Mouse (Mus musculus) lung, embryonic 14.5 days (tissue): Measurements from ENCODE around the gene Tmem266. TPM values are rescaled to one million over a fixed set of nuclear protein-coding genes. Genes with fewer than 3 reads are reported as not detected.
A peak's percentile ranks its signal among the peaks of the same experiment; 100 is the strongest.

Experiments used
- ATAC-seq: fragments of 200-750 bp; cut with Nextera tagmentation; 2 replicates; pipeline ENCODE4 v1.8.0; 2017; ENCODE audit warnings: mild to moderate bottlenecking, moderate TSS enrichment, moderate library complexity; ENCODE audit not compliant: insufficient read depth
- DNase-seq: peaks from one replicate; pipeline ENCODE4 v3.0.0-alpha.2; 2015
- H3K27ac ChIP-seq: fragments of 300-500 bp; sonication (generic); 2 replicates; pipeline ENCODE4 v1.5.1; 2014; ENCODE audit warnings: low read depth, mild to moderate bottlenecking, moderate library complexity
- H3K27me3 ChIP-seq: fragments of 300-500 bp; sonication (generic); 2 replicates; pipeline ENCODE4 v1.6.1; 2014; ENCODE audit warnings: low read length, control low read depth; ENCODE audit not compliant: insufficient read depth
- H3K36me3 ChIP-seq: fragments of 300-500 bp; sonication (generic); 2 replicates; pipeline ENCODE4 v1.6.1; 2014; ENCODE audit warnings: control low read depth; ENCODE audit not compliant: insufficient read depth
- H3K4me1 ChIP-seq: fragments of 300-500 bp; sonication (generic); 2 replicates; pipeline ENCODE4 v1.6.1; 2014; ENCODE audit warnings: antibody characterized with exemption, control low read depth; ENCODE audit not compliant: insufficient read depth
- H3K4me2 ChIP-seq: fragments of 300-500 bp; sonication (generic); 2 replicates; pipeline ENCODE4 v1.6.1; 2014; ENCODE audit warnings: mild to moderate bottlenecking
- H3K4me3 ChIP-seq: fragments of 300-500 bp; sonication (generic); 2 replicates; pipeline ENCODE4 v1.5.1; 2014; ENCODE audit warnings: low read depth, low read length
- H3K9ac ChIP-seq: fragments of 300-500 bp; sonication (generic); 2 replicates; pipeline ENCODE4 v1.6.1; 2014
- H3K9me3 ChIP-seq: fragments of 300-500 bp; sonication (generic); 2 replicates; pipeline ENCODE4 v1.6.1; 2016; ENCODE audit warnings: low read depth, low read length, control low read depth
- CTCF ChIP-seq: IDR thresholded peaks from 2 replicates; pipeline ENCODE4 v1.5.1; 2016; ENCODE audit warnings: antibody characterized with exemption, low read depth
- WGBS: fragments of 180-500 bp; shearing (Covaris S2); extraction: QIAGEN DNeasy Blood & Tissue Kit; methylation state at CpG from one replicate; pipeline ENCODE4 v1.1.7; 2014; 5-methylcytosine and 5-hydroxymethylcytosine counted together
- polyA plus RNA-seq: library from polyadenylated mRNA; unstranded; fragments of >200 nt; fragmentation: Nextera tagmentation; extraction: Ambion mirVana; gene quantifications from 2 replicates; pipeline ENCODE4 v1.2.1, GENCODE M21; 2014

The Tmem266 gene
- polyA plus RNA-seq, 1 experiment from 2014 or later: 0.29 TPM

DNA sequence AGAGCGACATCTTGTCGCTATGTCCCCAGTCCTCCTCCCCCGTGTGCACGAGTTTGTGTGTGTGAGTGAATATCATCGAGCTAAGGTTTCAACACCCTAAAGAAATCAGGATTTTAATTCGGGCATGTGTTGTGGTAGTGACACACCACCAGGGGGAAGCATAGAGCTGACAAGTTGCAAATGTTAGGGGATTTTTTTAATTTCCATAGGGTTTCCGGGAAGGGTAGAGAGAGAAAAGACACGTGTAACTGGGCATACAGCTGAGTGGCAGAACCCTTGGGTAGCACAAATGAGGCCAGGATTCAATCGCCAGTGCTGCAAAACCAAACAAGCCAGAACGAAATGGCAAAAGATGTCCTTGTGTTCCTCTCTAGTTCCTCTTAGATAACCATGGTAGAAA is 2.2 kb upstream of the Tmem266 start:
- WGBS: 51% methylated on average over 10 of the region's 10 CpGs

DNA sequence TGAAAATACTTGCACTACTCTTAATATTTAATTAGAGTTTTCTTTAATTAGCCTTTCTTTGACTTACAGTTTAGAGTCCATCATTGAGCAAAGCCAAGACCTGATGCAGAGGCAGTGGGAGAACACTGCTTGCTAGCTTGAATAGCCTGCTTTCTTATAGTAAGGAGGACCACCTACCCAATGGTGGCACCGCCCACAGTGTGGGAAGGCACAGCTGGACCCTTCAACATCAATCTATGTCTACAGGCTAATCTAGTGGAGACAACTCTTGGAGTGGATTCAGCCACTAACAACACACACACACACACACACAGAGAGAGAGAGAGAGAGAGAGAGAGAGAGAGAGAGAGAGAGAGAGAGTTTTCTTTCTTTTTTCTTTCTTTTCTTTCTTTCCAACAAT is 1.7 kb upstream of the Tmem266 start:
- H3K9me3 ChIP-seq: no peaks in the 10 kb centered on the region
- no peak overlapping the region for H3K27ac ChIP-seq
- no peaks in the 10 kb centered on the region for H3K36me3 ChIP-seq
- peaks cover 33% of the 10 kb centered on the region for H3K27me3 ChIP-seq
- WGBS: 29% methylated on average over 1 of the region's 1 CpGs
- no peak overlapping the region for H3K4me2 ChIP-seq
- no peak for TF ChIP-seq CTCF
- DNase-seq: no peak
- no peaks in the 10 kb centered on the region for H3K4me1 ChIP-seq
- ATAC-seq: no peak
- H3K9ac ChIP-seq: no peak overlapping the region
- no peak overlapping the region for H3K4me3 ChIP-seq

More for the DNA sequence above, 2.2 kb upstream of the Tmem266 start:
- Histone ChIP-seq H3K27ac (no peak overlapping the region), H3K4me1 (no peaks in the 10 kb centered on the region), H3K4me2 (no peak overlapping the region), H3K9me3 (no peaks in the 10 kb centered on the region), H3K27me3 (peaks cover 33% of the 10 kb centered on the region), H3K4me3 (no peak overlapping the region), H3K36me3 (no peaks in the 10 kb centered on the region), H3K9ac (no peak overlapping the region)
- DNase-seq: no peak
- 0 out of 2 replicates have a peak, but pooled peaks have one; percentile 11 for TF ChIP-seq CTCF
- ATAC-seq: no peak

DNA sequence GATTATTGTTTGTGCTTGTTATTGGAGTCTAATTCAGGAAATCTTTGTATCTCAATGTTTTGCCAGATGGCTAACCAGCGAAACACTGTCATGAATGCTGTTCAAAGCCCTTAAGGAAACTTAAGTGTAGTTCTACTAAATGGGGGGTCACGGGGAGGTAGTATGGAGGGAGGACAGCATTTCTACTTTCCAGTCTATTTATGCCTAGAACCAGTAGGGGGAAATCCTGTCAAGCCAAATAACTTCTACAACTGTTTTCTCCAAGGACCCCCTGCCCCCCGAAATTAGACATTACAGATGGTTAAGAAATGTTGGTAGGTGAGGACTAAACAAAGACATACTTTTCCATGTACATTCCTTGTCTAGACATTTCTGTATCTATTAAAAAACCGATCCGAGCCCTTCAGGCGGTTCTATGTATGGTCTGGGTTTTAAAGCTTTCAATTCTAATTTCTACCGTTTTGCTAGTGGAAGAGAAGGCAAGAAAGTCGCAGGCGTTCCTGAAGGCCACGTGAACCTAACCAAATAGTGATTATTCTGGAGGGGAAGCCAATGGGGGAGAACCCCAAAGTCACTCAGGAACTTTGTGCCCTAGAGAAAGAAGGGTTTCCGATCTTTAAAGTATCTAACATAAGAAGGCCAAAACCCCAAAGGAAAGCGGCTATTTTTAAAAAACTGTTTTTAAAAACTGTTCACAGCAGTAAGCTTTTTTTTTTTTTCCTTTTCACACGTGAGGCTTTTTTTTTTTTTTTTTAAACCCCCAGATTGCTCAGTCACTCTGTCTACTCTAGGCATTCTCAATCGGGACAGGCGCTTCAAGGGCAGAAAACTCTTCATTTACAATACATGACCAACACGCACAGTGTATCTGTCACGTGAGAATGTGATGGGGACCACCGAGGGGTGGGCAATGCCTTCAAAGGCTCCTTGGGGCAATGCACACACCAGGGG is 874 bp upstream of the Tmem266 start:
- WGBS: 17% methylated on average over 18 of the region's 18 CpGs
- TF ChIP-seq CTCF: no peak
- peak overlapping the region; percentile 60 for H3K9ac ChIP-seq
- H3K4me2 ChIP-seq: peak overlapping the region; percentile 84
- ATAC-seq (no peak), DNase-seq (peak; percentile 18)
- H3K9me3 ChIP-seq: no peaks in the 10 kb centered on the region
- peak overlapping the region; percentile 64 for H3K4me3 ChIP-seq
- no peaks in the 10 kb centered on the region for H3K4me1 ChIP-seq
- no peak overlapping the region for H3K27ac ChIP-seq
- H3K36me3 ChIP-seq: no peaks in the 10 kb centered on the region
- peaks cover 33% of the 10 kb centered on the region for H3K27me3 ChIP-seq

DNA sequence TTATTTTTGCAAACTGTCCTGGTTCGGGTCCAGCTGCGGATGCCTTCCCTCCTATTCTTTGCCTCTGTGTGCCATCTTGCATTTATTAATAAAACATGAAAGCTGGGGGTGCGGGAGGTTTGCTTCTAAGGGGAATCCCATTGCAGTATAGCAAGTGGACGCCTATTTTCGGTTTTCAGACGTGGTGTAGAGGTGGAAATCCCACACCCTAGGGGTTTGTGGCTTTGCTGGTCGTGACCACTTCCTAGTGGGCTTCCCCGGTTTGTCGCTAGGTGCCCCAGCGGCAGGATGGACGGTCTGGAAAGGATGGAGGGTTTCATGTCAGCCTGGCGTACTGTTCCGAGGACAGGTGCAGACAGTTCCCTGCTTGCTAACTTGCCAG is 512 bp downstream of the Tmem266 start:
- peak overlapping the region; percentile 64 for H3K4me3 ChIP-seq
- peak; percentile 10 for ATAC-seq
- no peaks in the 10 kb centered on the region for H3K36me3 ChIP-seq
- H3K9ac ChIP-seq: peak overlapping the region; percentile 60
- TF ChIP-seq CTCF: no peak
- H3K9me3 ChIP-seq: no peaks in the 10 kb centered on the region
- H3K27me3 ChIP-seq: peaks cover 33% of the 10 kb centered on the region
- H3K4me1 ChIP-seq: no peaks in the 10 kb centered on the region
- H3K27ac ChIP-seq: no peak overlapping the region
- peak; percentile 14 for DNase-seq
- H3K4me2 ChIP-seq: peak overlapping the region; percentile 84
- under 1% methylated on average over 13 of the region's 13 CpGs for WGBS

DNA sequence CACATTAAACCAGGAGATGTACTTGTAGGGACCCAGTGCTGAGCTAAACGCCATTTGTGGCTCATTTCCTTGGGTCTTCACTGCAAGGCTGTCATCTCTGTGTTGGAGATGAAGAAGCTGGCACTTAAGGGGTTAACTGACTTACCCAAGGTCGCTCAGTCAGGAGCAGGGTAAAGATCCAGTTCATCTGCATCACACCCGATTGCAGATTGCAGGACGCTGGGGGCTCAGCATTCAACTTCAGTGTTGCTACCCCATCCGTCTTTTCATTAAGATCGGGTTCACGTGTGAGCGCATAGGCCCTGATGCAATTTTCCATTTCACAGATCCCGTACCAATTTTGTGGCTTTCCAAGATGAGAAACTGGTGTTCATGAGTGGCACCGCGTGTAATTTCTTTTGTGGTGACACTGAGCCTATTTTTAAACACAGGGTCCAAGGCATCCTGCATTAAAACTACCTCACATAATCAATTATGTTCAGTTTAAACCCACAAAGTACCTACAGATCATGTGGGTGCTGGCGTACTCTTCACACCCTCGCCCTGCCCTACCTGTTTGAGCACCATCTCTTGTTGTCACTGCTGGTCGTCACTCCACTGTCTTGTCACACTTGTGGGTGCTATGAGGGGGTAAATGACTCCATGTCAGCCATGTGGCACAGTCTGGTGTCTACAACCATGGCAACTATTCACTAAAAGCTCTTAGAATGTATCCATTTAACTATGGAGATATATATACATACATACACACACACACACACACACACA is 1.6 kb downstream of the Tmem266 start:
- no peak overlapping the region for H3K27ac ChIP-seq
- 31% methylated on average over 14 of the region's 14 CpGs for WGBS
- H3K4me2 ChIP-seq: no peak overlapping the region
- H3K9ac ChIP-seq: no peak overlapping the region
- no peaks in the 10 kb centered on the region for H3K4me1 ChIP-seq
- no peaks in the 10 kb centered on the region for H3K36me3 ChIP-seq
- ATAC-seq (no peak), DNase-seq (no peak)
- TF ChIP-seq CTCF: no peak
- peaks cover 33% of the 10 kb centered on the region for H3K27me3 ChIP-seq
- H3K4me3 ChIP-seq: no peak overlapping the region
- H3K9me3 ChIP-seq: no peaks in the 10 kb centered on the region

DNA sequence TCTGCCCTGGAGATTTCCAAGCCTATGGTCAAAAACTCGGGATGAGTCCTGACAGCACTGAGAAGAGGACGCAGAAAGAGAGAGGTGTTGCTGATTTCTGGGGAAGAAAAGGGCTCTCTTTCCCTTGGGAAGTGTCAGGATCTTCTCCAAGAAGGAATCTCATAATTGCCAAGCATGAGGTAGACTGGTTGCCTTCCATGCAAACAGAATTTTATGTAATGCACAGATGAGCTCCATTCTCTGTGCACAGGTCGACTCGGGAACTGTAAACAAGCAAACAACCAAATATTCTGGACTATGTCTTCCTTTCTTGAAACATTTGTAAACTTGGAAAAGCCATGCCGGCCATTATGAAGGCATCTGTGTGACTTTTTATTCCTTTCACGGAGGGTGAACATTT is 2.7 kb downstream of the Tmem266 start:
- H3K27ac ChIP-seq: no peak overlapping the region
- no peaks in the 10 kb centered on the region for H3K9me3 ChIP-seq
- H3K36me3 ChIP-seq: no peaks in the 10 kb centered on the region
- ATAC-seq (no peak), DNase-seq (no peak)
- 67% methylated on average over 6 of the region's 6 CpGs for WGBS
- no peak for TF ChIP-seq CTCF
- H3K9ac ChIP-seq: no peak overlapping the region
- H3K27me3 ChIP-seq: peaks cover 32% of the 10 kb centered on the region
- H3K4me2 ChIP-seq: no peak overlapping the region
- no peak overlapping the region for H3K4me3 ChIP-seq
- H3K4me1 ChIP-seq: no peaks in the 10 kb centered on the region

DNA sequence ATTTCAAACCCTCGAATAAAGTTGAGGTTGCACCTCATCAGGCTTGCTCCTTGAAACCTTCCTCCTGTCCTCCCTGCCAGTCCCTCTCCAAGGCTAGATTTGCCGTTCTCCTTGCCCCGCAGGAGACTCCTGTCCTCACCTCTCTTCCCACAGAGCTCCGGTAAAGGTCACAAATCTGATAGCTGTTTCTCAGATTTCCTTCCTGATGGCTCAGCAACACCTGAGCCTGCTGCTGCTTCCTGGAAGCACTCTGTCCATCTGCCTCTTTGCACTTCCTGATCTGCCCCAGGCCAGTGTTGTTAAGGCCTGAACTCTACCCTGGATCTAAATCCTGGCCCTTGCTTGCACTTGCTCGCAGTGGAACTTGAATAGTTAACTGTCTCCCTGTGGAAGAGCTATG is 5.8 kb downstream of the Tmem266 start:
- no peaks in the 10 kb centered on the region for H3K4me1 ChIP-seq
- H3K27ac ChIP-seq: no peak overlapping the region
- DNase-seq (no peak), ATAC-seq (no peak)
- WGBS: 32% methylated on average over 5 of the region's 5 CpGs
- H3K9ac ChIP-seq: no peak overlapping the region
- no peak for TF ChIP-seq CTCF
- no peak overlapping the region for H3K4me2 ChIP-seq
- no peak overlapping the region for H3K4me3 ChIP-seq
- H3K27me3 ChIP-seq: peaks cover 16% of the 10 kb centered on the region
- no peaks in the 10 kb centered on the region for H3K36me3 ChIP-seq
- no peaks in the 10 kb centered on the region for H3K9me3 ChIP-seq
